Mouse (Mus musculus) brain, adult 2 months (tissue): ENCODE data around the gene Coa4.
"Not testable (repeated sequence)": the region's sequence is repeated elsewhere in the genome, so short reads cannot be mapped to it uniquely, and the experiment has no call there.

Source experiments
- DNase-seq: peaks from one replicate; pipeline ENCODE4 v3.0.0; 2011; ENCODE audit warnings: low read depth, low spot score

Gene Coa4

DNA sequence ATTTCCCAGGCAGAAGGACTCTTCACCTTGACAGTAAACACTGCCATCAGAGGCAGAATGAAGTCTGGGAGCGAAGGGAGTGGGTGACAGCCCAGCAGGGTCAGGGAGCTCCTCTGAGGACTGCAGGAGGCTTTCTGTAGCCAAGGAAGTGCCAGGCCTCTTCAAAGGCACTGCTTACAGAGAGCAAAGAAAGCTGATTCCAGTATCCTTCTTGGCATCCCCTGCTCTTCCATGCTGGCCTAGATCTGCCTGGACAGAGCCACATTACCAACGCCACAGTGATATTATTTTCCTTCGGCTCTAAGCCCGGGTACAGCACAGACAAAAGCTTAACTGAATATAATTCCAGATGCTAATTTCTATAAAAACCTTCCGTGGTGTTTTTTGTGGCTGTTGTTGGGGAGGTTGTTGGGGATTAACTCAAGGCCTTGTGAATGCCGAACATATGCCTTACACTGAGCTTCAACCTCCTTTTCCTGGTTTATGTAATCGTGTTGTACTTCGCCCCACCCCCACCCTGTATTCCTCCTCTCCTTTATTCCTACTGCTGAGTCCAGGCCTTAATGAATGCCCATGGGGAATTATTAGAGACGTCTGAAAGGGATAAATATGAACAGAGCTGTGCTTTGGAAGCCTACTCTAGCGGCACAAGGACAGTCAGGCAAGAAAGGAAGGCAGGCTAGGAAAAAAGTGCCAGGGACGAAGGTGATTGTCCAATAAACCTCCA lies 25.2 kb downstream of the Coa4 start:
- DNase-seq, result peak; percentile 66

DNA sequence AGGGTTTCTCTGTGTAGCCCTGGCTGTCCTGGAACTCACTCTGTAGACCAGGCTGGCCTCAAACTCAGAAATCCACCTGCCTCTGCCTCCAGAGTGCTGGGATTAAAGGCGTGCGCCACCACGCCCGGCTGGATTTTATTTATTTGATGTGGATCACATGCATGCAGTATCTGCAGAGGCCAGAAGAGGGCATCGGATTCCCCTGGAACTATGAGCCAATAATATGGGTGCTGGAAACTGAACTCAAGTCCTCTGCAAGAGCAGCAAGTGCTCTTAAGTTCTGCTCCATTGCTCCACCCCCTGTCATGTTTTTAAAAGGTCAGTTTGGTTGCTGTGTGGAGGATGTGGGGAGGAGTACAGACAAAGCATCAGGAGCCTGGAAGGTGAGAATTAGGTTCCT lies 30.4 kb downstream of the Coa4 start:
- DNase-seq, result not testable (repeated sequence)

DNA sequence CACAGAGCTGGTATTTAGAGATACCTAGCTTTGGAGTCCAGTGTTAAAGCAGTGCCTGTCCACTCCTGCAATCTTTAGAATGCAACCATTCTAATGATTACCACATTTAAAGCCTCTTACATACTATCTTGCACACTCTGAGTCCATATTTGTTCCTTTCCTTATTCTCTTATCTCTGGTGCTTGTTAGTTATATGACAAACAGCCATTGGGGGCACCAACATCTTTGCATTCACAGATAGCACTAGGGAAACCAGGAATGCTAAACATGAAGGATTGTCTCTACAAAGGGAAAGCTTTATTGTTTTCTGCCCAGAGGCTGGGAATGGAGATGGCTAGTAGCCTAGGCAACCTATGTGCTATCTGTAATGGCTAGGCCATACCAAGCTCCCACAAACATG lies 33.0 kb downstream of the Coa4 start:
- no peak for DNase-seq

DNA sequence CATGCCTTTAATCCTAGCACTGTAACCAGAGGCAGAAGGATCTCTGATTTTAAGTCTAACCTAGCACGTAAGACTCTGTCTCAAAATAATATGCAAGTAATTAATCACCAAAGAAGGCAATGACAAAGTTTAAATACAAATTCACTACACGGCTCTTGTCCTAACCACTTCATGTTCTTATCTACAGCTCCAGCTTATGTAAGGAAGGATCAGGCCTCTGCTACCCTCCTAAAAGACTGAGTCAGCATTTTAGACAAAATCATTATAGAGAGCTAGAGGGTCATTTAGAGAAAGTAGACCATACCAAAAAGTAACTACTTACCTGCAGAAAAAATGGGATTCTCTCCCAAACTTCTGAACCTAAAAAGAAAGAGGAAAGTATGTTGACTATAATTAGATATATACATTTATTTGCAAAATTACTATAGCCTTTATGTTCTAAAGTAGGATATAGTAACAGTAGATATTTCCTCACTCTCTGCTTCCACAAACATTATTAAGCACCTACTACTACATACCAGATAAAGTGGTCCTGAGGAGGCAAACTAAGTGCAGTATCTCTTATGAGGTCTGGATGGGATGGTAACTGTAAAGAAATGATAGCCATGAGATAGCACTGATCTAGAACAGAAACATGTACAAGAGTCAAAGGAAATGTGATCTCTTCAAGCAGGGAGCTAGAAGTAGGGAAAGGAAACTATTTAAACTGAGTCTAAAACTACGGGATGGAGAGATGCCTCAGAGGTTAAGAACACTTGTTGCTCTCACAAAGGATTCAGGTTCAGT lies 34.3 kb downstream of the Coa4 start:
- DNase-seq, result no peak

DNA sequence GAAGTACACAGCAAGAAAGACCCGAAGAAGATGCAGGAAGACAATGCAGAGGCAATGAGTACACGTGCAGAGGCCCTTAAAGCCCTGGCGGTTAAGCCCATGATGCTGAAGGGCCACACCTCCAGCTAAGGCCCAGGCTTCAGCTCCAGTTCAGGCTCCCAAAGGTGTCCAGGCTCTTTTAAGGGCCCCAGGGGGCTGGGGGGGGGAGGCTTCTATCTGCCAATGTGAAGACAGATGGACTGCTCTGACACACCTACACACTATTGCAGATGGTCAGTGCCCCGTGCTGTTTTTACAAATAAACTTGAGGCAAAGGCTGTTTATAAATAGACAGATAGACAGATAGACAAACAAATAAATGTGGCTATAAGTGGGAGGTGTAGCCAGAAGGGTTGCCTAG lies 35.2 kb downstream of the Coa4 start:
- peak; percentile 68 for DNase-seq

DNA sequence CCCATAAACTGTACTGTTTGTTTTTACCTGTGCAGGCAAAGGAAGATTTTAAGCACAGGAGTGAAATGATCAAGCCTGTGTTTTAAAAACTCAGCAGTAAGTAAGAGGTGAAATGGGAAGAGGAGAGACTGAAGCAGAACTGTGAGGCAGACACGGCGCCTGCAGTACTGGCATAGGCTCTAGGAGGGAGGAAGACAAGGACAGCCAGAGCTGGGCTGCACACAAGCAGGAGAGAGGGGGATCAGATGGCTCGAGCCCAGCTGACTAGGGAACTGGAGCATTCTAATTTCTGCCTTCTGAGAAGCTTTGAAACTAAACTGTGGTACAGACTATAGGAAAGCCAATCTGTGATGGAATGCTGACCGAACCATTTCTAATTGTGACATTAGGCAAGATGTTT lies 35.8 kb downstream of the Coa4 start:
- peak; percentile 52 for DNase-seq

DNA sequence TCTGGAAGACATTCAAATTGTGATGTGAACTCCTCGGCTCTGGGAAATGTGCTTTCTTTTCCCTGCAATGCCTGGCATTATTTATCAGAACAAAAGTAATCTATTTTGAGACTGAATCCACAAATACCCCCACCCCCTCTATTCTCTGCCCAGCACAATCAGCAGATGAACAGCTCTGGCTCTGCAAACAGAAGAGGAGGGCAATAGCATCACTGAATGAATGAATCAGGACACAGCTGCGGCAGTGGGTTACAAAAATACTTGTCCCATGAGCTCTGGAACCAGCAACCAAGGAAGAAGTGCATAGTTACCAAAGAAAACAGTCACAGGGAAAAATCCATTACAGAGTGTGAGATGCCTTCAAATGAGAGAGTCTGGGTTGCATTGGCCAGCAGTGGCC lies 41.9 kb downstream of the Coa4 start:
- DNase-seq, result peak; percentile 86

DNA sequence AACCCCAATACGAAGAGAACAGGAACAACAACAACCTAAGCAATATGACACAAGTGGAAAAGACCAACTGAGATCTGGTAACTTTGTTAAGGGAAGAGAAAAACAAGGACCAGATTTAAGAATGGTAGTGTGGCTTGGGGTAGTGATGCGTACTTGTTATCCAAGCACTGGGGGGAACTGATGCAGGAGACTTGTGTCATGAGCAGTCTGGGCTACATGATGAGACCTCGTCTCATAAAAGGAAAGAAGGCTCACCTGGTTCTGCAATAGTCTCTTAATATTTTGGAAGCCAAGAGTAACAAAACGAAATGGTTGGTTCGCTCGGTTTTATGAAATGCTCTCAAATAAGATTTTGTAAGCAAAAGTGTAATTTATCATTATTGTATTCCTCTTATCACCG lies 45.4 kb downstream of the Coa4 start:
- DNase-seq, result no peak

DNA sequence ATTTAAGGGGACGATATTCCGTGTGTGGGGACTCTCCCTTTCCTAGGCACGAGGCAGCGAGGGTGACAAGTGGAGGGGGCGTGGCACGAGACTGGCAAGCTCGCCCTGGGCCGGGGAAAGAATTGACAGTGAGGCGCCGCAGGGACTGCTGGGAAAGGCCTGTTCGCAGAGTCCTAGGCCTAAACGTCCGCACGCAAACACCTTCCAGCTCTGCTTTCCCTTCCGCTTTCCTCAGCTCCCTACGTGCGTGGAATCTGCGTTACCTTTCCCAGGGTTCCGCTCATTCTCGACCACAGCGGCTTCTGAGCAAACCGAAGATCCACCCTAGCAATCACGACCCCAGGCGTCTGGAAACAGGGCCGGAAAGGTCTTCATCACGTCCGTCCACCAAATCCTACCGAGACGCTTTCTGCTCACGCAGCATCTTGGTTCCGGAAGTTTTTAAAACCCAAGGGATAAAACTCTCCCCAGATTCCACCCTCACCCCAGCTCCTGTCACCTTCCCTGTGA lies 45.9 kb downstream of the Coa4 start:
- DNase-seq, result peak; percentile 98

DNA sequence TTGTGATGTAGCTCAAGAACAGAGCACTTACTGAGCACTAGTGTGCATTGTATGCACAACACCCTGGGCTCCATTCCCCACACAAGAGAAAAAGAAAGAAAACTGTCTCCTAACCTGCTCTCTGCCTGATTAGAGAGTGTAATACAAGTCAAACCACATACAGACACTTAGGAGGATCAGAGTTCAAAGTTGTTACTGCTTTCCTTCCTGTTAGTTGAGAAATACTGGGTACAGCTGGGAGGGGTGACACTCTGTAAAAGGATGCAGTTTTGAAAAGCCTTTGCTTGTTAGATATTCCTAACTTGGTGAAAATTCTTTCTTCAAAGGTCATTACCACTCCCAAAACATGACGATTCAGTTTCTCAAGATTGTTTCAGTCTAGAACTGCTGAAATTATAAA lies 52.9 kb downstream of the Coa4 start:
- DNase-seq, result no peak
